Mouse (Mus musculus): ENCODE measurements at regions not wholly inside any gene's neighbourhood (a gene's known extent, or its start where the extent isn't known, plus 50 kb on each side); places are given as distances from the start of the nearest gene placed in this dataset.

DNA sequence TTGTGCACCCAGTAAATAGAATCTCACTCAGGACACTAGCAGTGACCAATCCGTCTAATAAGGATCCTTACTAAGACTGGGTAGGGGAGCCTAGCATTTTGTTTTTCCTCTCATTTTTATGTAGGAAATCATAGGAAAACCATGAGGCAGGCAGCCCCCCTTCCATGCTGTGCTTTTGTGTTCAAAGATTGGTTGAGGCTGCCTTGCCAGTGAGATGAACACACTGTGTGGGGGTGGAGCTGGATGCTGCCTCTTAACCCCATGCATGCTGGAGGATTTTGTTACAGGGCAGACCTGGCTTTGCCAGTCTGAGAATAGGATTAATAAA lies 162.8 kb downstream of the Cmpk2 start:
- TF ChIP-seq POLR2A (IDR thresholded peaks at IDR 0.05; ENCODE audit: low read depth, low read length), result no peak
- no peak for TF ChIP-seq CTCF (IDR thresholded peaks at IDR 0.05; ENCODE audit: extremely low read depth, insufficient read depth, insufficient read length, insufficient replicate concordance)
